Mouse (Mus musculus) thymus, adult 2 months (tissue): ENCODE results near the gene Clec11a.

Source experiments
- CTCF ChIP-seq: fragments of 200-500 bp; IDR thresholded peaks from 2 replicates; pipeline ENCODE4 v1.5.1; 2012; ENCODE audit warnings: mild to moderate bottlenecking, control low read depth, low read length, moderate library complexity, borderline replicate concordance; ENCODE audit not compliant: control insufficient read depth, poor library complexity, insufficient read depth; ENCODE audit errors: extremely low read depth
- POLR2A ChIP-seq: fragments of 200-500 bp; IDR thresholded peaks from 2 replicates; pipeline ENCODE4 v1.6.1; 2012; ENCODE audit warnings: mild to moderate bottlenecking, low read length, control low read depth, moderate library complexity; ENCODE audit not compliant: control insufficient read depth, poor library complexity, insufficient read depth; ENCODE audit errors: extremely low read depth

GRCm38 (mm10) chr7:44273446-44273845 is 33.3 kb downstream of the Clec11a start:
- TF ChIP-seq POLR2A, result no peak
- no peak for TF ChIP-seq CTCF
